Mouse (Mus musculus): Measurements from ENCODE around the gene Ift46. TPM values are rescaled to one million over a fixed set of nuclear protein-coding genes. Genes with fewer than 3 reads are reported as not detected.

Gene Ift46
- polyA plus RNA-seq, 1 experiment: 67.5 TPM

DNA sequence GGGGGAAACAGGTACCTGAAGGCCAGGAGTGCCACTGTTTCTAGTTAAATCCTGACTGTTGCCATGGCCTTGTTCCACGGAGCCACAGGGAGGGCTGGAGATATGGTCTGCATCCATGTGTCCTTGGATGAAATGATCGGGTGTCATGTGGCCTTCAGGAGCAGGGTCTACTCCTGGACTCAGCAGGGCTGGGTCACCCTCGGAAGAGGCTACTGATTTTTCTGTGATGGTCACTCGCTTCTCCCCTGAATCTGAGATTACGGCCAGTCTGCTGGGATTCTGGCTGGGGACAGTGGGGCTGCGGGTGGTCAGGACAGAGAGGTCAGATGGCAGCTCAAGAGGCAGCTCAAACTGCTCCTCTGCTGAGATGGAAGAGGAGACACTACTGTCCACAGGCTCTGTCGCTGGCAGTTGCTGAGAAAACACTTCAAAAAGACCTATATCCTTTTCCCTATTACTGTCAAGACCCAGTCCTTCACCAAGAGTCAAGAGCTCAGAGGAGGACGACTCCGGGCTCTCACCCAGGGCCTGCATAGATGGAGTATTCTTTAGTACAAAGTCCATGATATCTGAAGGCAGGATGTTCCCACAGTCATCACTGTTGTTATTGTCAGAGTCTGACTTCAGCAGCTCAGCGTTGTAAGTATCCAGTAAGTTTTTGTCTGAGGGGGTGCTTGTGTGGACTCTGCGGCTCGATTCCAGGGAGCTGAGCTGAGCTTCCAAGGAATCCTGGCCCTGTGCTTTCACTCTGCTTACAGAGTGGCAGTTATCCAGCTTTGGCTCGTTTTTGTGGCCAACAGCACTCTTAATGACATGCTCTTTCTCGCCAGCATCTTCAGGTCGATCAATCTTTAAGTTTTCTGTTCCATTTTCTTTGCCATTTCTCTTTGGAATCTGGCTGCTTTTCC lies 52.5 kb downstream of the Ift46 start:
- no peak for DNase-seq
- Histone ChIP-seq H3K4me1 (ENCODE audit: control insufficient read depth, insufficient read depth, low read length) (no peaks in the 10 kb centered on the region), H3K4me3 (replicated peaks; ENCODE audit: extremely low read depth, low read depth, low read length) (no peak overlapping the region)
- TF ChIP-seq POLR2A (IDR thresholded peaks at IDR 0.05; ENCODE audit: borderline replicate concordance, extremely low read depth, low read depth, low read length): no peak
- no peak for TF ChIP-seq CTCF (IDR thresholded peaks at IDR 0.05; ENCODE audit: insufficient read depth, low read length)
- WGBS: 81% methylated on average over 15 of the region's 15 CpGs

DNA sequence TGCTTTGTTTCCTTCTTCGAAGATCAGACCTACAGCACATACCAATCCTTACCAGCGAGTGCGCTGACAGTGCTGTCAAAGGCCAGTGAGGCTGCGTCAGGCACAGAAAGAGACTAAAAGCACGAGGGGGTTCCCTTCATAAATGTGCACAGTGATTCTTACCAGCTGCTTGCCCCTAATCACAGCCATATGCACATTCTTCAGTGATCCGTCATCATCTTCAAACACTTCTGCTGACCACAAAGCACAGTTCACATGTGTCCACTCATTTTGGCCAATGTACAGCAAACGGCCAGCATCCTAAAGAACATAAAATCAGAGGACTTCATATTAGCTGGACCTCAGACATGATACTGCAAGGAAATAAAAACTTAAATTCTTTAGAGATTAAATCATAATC lies 59.0 kb downstream of the Ift46 start:
- 79% methylated on average over 7 of the region's 7 CpGs for WGBS
- no peak overlapping the region for H3K4me3 ChIP-seq (replicated peaks; ENCODE audit: extremely low read depth, low read depth, low read length)
- TF ChIP-seq CTCF (IDR thresholded peaks at IDR 0.05; ENCODE audit: insufficient read depth, low read length) (no peak), POLR2A (IDR thresholded peaks at IDR 0.05; ENCODE audit: borderline replicate concordance, extremely low read depth, low read depth, low read length) (no peak)
- no peaks in the 10 kb centered on the region for H3K4me1 ChIP-seq (ENCODE audit: control insufficient read depth, insufficient read depth, low read length)
- DNase-seq: no peak

DNA sequence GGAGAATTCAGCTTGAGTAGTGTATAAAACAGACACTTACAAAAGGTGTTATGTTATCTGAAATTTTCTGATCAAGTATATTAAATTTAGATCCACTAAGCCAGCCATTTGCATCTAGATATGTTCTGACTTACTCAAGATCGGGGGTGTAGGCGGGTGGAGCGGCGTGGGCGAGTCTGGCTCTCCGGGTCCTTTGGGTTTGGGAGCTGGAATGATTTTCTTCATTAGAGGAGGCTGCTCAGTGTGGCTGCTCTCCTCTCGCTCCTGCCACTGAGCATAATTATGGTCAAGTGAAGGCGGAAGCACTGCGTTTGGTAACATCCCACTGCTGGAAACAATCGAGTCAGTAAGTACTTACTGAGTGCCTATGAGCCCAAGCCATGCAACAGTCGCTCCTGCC lies 61.2 kb downstream of the Ift46 start:
- TF ChIP-seq CTCF (IDR thresholded peaks at IDR 0.05; ENCODE audit: insufficient read depth, low read length) (no peak), POLR2A (IDR thresholded peaks at IDR 0.05; ENCODE audit: borderline replicate concordance, extremely low read depth, low read depth, low read length) (no peak)
- WGBS: 97% methylated on average over 11 of the region's 11 CpGs
- Histone ChIP-seq H3K4me3 (replicated peaks; ENCODE audit: extremely low read depth, low read depth, low read length) (no peak overlapping the region), H3K4me1 (ENCODE audit: control insufficient read depth, insufficient read depth, low read length) (no peaks in the 10 kb centered on the region)
- no peak for DNase-seq

DNA sequence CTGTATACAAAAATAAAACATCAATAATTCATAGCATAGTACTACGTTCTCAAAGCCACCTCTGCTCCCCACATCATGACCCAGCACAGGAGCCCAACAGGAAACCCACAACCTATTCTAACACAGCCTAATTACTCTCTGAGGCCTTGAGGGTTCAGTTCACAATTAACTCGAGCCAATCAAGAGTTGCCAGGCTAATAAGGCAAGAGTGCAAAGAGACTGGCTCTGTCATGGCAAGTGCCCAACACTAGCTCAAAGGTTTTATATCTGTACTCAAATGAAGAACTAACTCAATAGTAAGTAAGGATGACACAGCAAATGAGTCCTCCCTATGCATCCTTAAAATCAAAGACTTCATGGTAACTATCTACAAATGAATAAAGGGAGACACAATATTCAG lies 62.8 kb downstream of the Ift46 start:
- no peak for DNase-seq
- no peaks in the 10 kb centered on the region for H3K4me1 ChIP-seq (ENCODE audit: control insufficient read depth, insufficient read depth, low read length)
- no peak overlapping the region for H3K4me3 ChIP-seq (replicated peaks; ENCODE audit: extremely low read depth, low read depth, low read length)
- no peak for TF ChIP-seq CTCF (IDR thresholded peaks at IDR 0.05; ENCODE audit: insufficient read depth, low read length)
- TF ChIP-seq POLR2A (IDR thresholded peaks at IDR 0.05; ENCODE audit: borderline replicate concordance, extremely low read depth, low read depth, low read length): no peak
- 75% methylated on average over 2 of the region's 2 CpGs for WGBS

DNA sequence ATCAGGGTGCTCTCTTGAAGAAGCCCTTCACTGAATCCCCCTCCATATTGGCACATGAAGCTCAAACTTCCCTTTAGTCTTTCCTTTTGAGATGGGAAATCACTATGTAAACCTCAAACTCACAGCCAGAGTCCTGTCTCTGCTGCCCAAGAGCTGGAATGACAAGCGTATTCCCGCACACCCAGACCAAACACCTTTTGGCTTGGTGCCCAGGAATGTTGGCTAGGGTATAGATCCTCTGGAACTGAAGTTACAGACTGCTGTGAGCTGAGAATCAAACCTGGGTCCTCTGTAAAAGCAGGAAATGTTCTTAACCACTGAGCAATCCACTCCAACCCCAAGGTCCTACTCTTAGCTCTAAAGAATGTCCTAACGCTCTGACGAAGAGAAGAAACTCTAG lies 64.6 kb downstream of the Ift46 start:
- peak; percentile 25 for DNase-seq
- TF ChIP-seq CTCF (IDR thresholded peaks at IDR 0.05; ENCODE audit: insufficient read depth, low read length): no peak
- TF ChIP-seq POLR2A (IDR thresholded peaks at IDR 0.05; ENCODE audit: borderline replicate concordance, extremely low read depth, low read depth, low read length): no peak
- H3K4me3 ChIP-seq (replicated peaks; ENCODE audit: extremely low read depth, low read depth, low read length): no peak overlapping the region
- H3K4me1 ChIP-seq (ENCODE audit: control insufficient read depth, insufficient read depth, low read length): no peaks in the 10 kb centered on the region
- 55% methylated on average over 4 of the region's 4 CpGs for WGBS

DNA sequence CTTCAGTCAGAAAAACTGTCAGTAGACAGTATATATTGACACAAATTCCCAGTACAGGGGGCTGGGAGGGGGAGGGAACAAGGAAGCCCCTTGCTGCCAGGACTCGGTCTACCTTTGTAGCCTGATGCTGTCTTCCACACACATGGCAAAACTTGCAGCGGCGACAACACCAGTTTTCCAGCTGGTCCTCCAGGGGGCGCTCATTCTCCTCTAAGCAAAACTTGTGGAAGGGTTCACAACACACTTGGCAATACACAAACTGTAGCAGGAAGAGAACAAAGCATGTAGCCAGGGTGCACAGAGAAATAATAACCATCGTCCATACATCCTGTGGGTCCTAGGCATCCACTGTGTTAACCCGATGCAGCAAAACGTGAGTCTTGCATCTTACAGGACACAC lies 68.7 kb downstream of the Ift46 start:
- no peaks in the 10 kb centered on the region for H3K4me1 ChIP-seq (ENCODE audit: control insufficient read depth, insufficient read depth, low read length)
- WGBS: 43% methylated on average over 7 of the region's 7 CpGs
- no peak overlapping the region for H3K4me3 ChIP-seq (replicated peaks; ENCODE audit: extremely low read depth, low read depth, low read length)
- peak; percentile 69 for DNase-seq
- TF ChIP-seq CTCF (IDR thresholded peaks at IDR 0.05; ENCODE audit: insufficient read depth, low read length): peak; percentile 71
- TF ChIP-seq POLR2A (IDR thresholded peaks at IDR 0.05; ENCODE audit: borderline replicate concordance, extremely low read depth, low read depth, low read length): no peak

DNA sequence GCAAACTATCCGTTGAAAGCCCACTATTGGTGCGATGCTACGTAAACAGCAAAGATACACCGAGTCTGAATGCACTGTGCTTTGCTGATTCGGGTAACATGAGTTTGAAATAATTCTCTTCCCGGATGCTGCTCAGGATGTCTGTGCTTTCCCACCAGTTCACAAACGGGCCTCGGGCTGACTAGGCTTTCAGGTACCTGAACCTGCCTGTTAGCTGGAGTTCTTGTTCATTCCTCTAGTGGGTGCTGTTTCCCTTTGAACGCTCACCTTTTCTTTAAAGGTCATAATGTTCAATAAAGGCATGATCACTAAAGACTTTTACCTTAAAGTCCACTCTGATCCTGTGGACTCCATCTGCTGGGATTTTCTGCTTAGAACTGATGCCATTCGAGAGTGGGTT lies 73.5 kb downstream of the Ift46 start:
- WGBS: 83% methylated on average over 10 of the region's 10 CpGs
- DNase-seq: no peak

More for the DNA sequence above, 73.5 kb downstream of the Ift46 start:
- no peaks in the 10 kb centered on the region for H3K4me1 ChIP-seq (ENCODE audit: control insufficient read depth, insufficient read depth, low read length)
- no peak overlapping the region for H3K4me3 ChIP-seq (replicated peaks; ENCODE audit: extremely low read depth, low read depth, low read length)
- TF ChIP-seq CTCF (IDR thresholded peaks at IDR 0.05; ENCODE audit: insufficient read depth, low read length) (peak; percentile 45), POLR2A (IDR thresholded peaks at IDR 0.05; ENCODE audit: borderline replicate concordance, extremely low read depth, low read depth, low read length) (no peak)

Other genes with a start within 250 kb of the Ift46 start
- gene Cxcr5, start 206.0 kb upstream of the Ift46 start, polyA plus RNA-seq (2012; rRNA removed): 6.0 TPM in 2 replicates
- 17.4 and 24.2 TPM in 2 replicates for gene Ddx6, start 163.0 kb upstream of the Ift46 start, polyA plus RNA-seq (2012; rRNA removed)
- not detected in 2 replicates for gene Treh, start 94.7 kb upstream of the Ift46 start, polyA plus RNA-seq (2012; rRNA removed)
- 87.6 and 93.5 TPM in 2 replicates for gene Phldb1, start 32.7 kb upstream of the Ift46 start, polyA plus RNA-seq (2012; rRNA removed)
- gene Arcn1, start 63 bp upstream of the Ift46 start, polyA plus RNA-seq (2012; rRNA removed): 26.6 and 40.8 TPM in 2 replicates
- 3.7 and 5.1 TPM in 2 replicates for gene Tmem25, start 31.4 kb downstream of the Ift46 start, polyA plus RNA-seq (2012; rRNA removed)
- gene Ttc36, start 35.2 kb downstream of the Ift46 start, polyA plus RNA-seq (2012; rRNA removed): 17.6 and 19.8 TPM in 2 replicates
- gene Kmt2a, start 113.4 kb downstream of the Ift46 start, polyA plus RNA-seq (2012; rRNA removed): 18.8 and 22.6 TPM in 2 replicates
- 105 and 150 TPM in 2 replicates for gene Atp5l, start 152.8 kb downstream of the Ift46 start, polyA plus RNA-seq (2012; rRNA removed)
- gene Ube4a, start 197.7 kb downstream of the Ift46 start, polyA plus RNA-seq (2012; rRNA removed): 7.3 and 13.6 TPM in 2 replicates
- 1.3 and 2.3 TPM in 2 replicates for gene Cd3g, start 212.5 kb downstream of the Ift46 start, polyA plus RNA-seq (2012; rRNA removed)
- 1.6 and 2.0 TPM in 2 replicates for gene Cd3d, start 213.9 kb downstream of the Ift46 start, polyA plus RNA-seq (2012; rRNA removed)
- gene Cd3e, start 241.7 kb downstream of the Ift46 start, polyA plus RNA-seq (2012; rRNA removed): 3.0 and 4.8 TPM in 2 replicates

Data from lung, adult 2 months (tissue).